Mouse (Mus musculus) liver, adult 2 months (tissue): ENCODE data around the gene Gtf2i. TPM values are rescaled to one million over a fixed set of nuclear protein-coding genes. Genes with fewer than 3 reads are reported as not detected.

Experiments used
- DNase-seq: peaks from one replicate; pipeline ENCODE4 v3.0.0-alpha.2; 2011; ENCODE audit warnings: low read depth, low spot score; ENCODE audit errors: extremely low read depth
- H3K27ac ChIP-seq: fragments of 200-500 bp; replicated peaks from 2 replicates; pipeline ENCODE4 v1.5.1; 2012; ENCODE audit warnings: low read depth, mild to moderate bottlenecking, control low read depth, inconsistent platforms, low read length; ENCODE audit not compliant: insufficient read depth
- H3K27me3 ChIP-seq: fragments of 200-500 bp; 2 replicates; pipeline ENCODE4 v1.6.1; 2012; ENCODE audit warnings: mild to moderate bottlenecking, moderate library complexity, low read length, inconsistent platforms; ENCODE audit not compliant: control insufficient read depth, insufficient read depth
- H3K36me3 ChIP-seq: fragments of 200-500 bp; 2 replicates; pipeline ENCODE4 v1.6.1; 2012; ENCODE audit warnings: low read length, inconsistent platforms; ENCODE audit not compliant: control insufficient read depth, insufficient read depth
- H3K4me1 ChIP-seq: fragments of 200-500 bp; 2 replicates; pipeline ENCODE4 v1.6.1; 2011; ENCODE audit warnings: low read length; ENCODE audit not compliant: control insufficient read depth, insufficient read depth
- H3K4me3 ChIP-seq: fragments of 200-500 bp; 2 replicates; pipeline ENCODE4 v1.5.1; 2011; ENCODE audit warnings: low read depth, mild to moderate bottlenecking, control low read depth, low read length, moderate library complexity; ENCODE audit not compliant: insufficient read depth
- H3K79me2 ChIP-seq: fragments of 200-500 bp; 2 replicates; pipeline ENCODE4 v1.6.1; 2012; ENCODE audit warnings: inconsistent platforms, mild to moderate bottlenecking, low read length, moderate library complexity; ENCODE audit not compliant: control insufficient read depth, insufficient read depth
- H3K9ac ChIP-seq: fragments of 200-500 bp; 2 replicates; pipeline ENCODE4 v1.6.1; 2012; ENCODE audit warnings: low read depth, mild to moderate bottlenecking, control low read depth, inconsistent platforms, low read length
- CTCF ChIP-seq: fragments of 200-500 bp; IDR thresholded peaks from 2 replicates; pipeline ENCODE4 v1.5.1; 2011; ENCODE audit warnings: low read depth, low read length, control low read depth
- POLR2A ChIP-seq: fragments of 200-500 bp; IDR thresholded peaks from 2 replicates; pipeline ENCODE4 v1.6.1; 2011; ENCODE audit warnings: low read length, control low read depth; ENCODE audit not compliant: insufficient read depth; ENCODE audit errors: extremely low read depth
- WGBS: fragments of 180-500 bp; shearing (Covaris S2); methylation state at CpG from one replicate; pipeline ENCODE4 v1.1.7; 2018; 5-methylcytosine and 5-hydroxymethylcytosine counted together
- polyA plus RNA-seq: library from polyadenylated mRNA; depleted of rRNA; stranded (reverse); fragments of >200 nt; gene quantifications from 2 replicates; pipeline ENCODE4 v1.2.3, GENCODE M21; 2012; rRNA removed
- total RNA-seq: library from RNA; depleted of rRNA; stranded (reverse); fragments of >200 nt; gene quantifications from 2 replicates; pipeline ENCODE4 v1.2.3, GENCODE M21; 2014; rRNA removed

The Gtf2i gene
- total and polyA plus RNA-seq, 2 experiments = 31.7 to 54.2 TPM

- H3K79me2 ChIP-seq = no peaks in the 10 kb centered on the region
- no peaks in the 10 kb centered on the region for H3K36me3 ChIP-seq
- 80% methylated on average over 12 of the region's 12 CpGs for WGBS
- no peak overlapping the region for H3K4me3 ChIP-seq
- TF ChIP-seq POLR2A = no peak
- TF ChIP-seq CTCF = no peak
- no peak for DNase-seq
- H3K9ac ChIP-seq = no peak overlapping the region
- H3K27ac ChIP-seq = no peak overlapping the region
- no peaks in the 10 kb centered on the region for H3K27me3 ChIP-seq
- H3K4me1 ChIP-seq = peaks cover 13% of the 10 kb centered on the region
These were observed 100.3 kb downstream of the Gtf2i start for GRCm38 (mm10) chr5:134214021-134214806.

GRCm38 (mm10) chr5:134209931-134210554, 104.5 kb downstream of the Gtf2i start:
- peak; percentile 98 for DNase-seq
- no peaks in the 10 kb centered on the region for H3K79me2 ChIP-seq
- H3K4me3 ChIP-seq = no peak overlapping the region
- TF ChIP-seq POLR2A (no peak), CTCF (no peak)
- H3K9ac ChIP-seq = no peak overlapping the region
- H3K36me3 ChIP-seq = no peaks in the 10 kb centered on the region
- no peaks in the 10 kb centered on the region for H3K27me3 ChIP-seq
- peak overlapping the region; percentile 14 for H3K27ac ChIP-seq
- WGBS = 6% methylated on average over 11 of the region's 11 CpGs
- H3K4me1 ChIP-seq = peaks cover 15% of the 10 kb centered on the region

GRCm38 (mm10) chr5:134206721-134207120, 107.8 kb downstream of the Gtf2i start:
- WGBS = 88% methylated on average over 10 of the region's 10 CpGs
- no peak for DNase-seq

GRCm38 (mm10) chr5:134193664-134194063, 120.9 kb downstream of the Gtf2i start:
- Histone ChIP-seq H3K27ac (no peak overlapping the region), H3K79me2 (no peaks in the 10 kb centered on the region; the same call in 1 of the 2 replicates), H3K36me3 (no peaks in the 10 kb centered on the region; the same call in 1 of the 2 replicates), H3K27me3 (no peaks in the 10 kb centered on the region), H3K9ac (no peak overlapping the region), H3K4me1 (no peaks in the 10 kb centered on the region), H3K4me3 (no peak overlapping the region)
- no peak for DNase-seq
- WGBS = 87% methylated on average over 8 of the region's 8 CpGs
- TF ChIP-seq POLR2A (no peak), CTCF (no peak)

More at GRCm38 (mm10) chr5:134206721-134207120, 107.8 kb downstream of the Gtf2i start:
- TF ChIP-seq POLR2A (no peak), CTCF (no peak)
- Histone ChIP-seq H3K4me1 (peaks cover 15% of the 10 kb centered on the region), H3K27ac (no peak overlapping the region), H3K36me3 (no peaks in the 10 kb centered on the region), H3K9ac (no peak overlapping the region), H3K79me2 (no peaks in the 10 kb centered on the region), H3K27me3 (no peaks in the 10 kb centered on the region), H3K4me3 (no peak overlapping the region)

GRCm38 (mm10) chr5:134188571-134188970, 126.0 kb downstream of the Gtf2i start:
- peaks cover 2% of the 10 kb centered on the region for H3K4me1 ChIP-seq
- no peaks in the 10 kb centered on the region; the same call in 1 of the 2 replicates for H3K79me2 ChIP-seq
- DNase-seq = no peak
- WGBS = 83% methylated on average over 7 of the region's 7 CpGs
- TF ChIP-seq CTCF (no peak), POLR2A (no peak)
- no peak overlapping the region for H3K27ac ChIP-seq
- H3K36me3 ChIP-seq = no peaks in the 10 kb centered on the region
- H3K27me3 ChIP-seq = no peaks in the 10 kb centered on the region
- no peak overlapping the region for H3K4me3 ChIP-seq
- H3K9ac ChIP-seq = no peak overlapping the region

Other genes with a start within 250 kb of the Gtf2i start
- gene Castor2, start 215.0 kb downstream of the Gtf2i start, total RNA-seq = 0.28 and 0.40 TPM in 2 replicates
- 0.81 and 0.97 TPM in 2 replicates for gene Castor2, start 215.0 kb downstream of the Gtf2i start, polyA plus RNA-seq
- gene Rcc1l, start 138.0 kb downstream of the Gtf2i start, total RNA-seq = 9.9 and 11.2 TPM in 2 replicates
- 16.4 and 16.9 TPM in 2 replicates for gene Rcc1l, start 138.0 kb downstream of the Gtf2i start, polyA plus RNA-seq
- 3.1 and 4.2 TPM in 2 replicates for gene Gtf2ird2, start 130.7 kb downstream of the Gtf2i start, total RNA-seq
- 2.4 and 2.8 TPM in 2 replicates for gene Gtf2ird2, start 130.7 kb downstream of the Gtf2i start, polyA plus RNA-seq
- 2.9 and 4.3 TPM in 2 replicates for gene Ncf1, start 85.1 kb downstream of the Gtf2i start, total RNA-seq
- gene Ncf1, start 85.1 kb downstream of the Gtf2i start, polyA plus RNA-seq = 2.2 and 3.3 TPM in 2 replicates
- 6.5 and 14.8 TPM in 2 replicates for gene Gtf2ird1, start 142.0 kb upstream of the Gtf2i start, total RNA-seq
- 14.9 and 15.3 TPM in 2 replicates for gene Gtf2ird1, start 142.0 kb upstream of the Gtf2i start, polyA plus RNA-seq
- 0.92 and 2.8 TPM in 2 replicates for gene Clip2, start 237.7 kb upstream of the Gtf2i start, total RNA-seq
- 1.6 and 1.7 TPM in 2 replicates for gene Clip2, start 237.7 kb upstream of the Gtf2i start, polyA plus RNA-seq
- not detected in 2 replicates for gene Syna, start 245.4 kb upstream of the Gtf2i start, total RNA-seq
- gene Syna, start 245.4 kb upstream of the Gtf2i start, polyA plus RNA-seq = not detected in 2 replicates